Mouse (Mus musculus) cerebellum, postnatal 10 days (tissue): ENCODE measurements at regions not wholly inside any gene's neighbourhood (a gene's known extent, or its start where the extent isn't known, plus 50 kb on each side); places are given as distances from the start of the nearest gene placed in this dataset.

ENCODE experiments used
- DNase-seq, 2 experiments: peaks; one replicate each; pipeline ENCODE4 v3.0.0; 2021; ENCODE audit warnings: mixed read lengths in 2 of 2

DNA sequence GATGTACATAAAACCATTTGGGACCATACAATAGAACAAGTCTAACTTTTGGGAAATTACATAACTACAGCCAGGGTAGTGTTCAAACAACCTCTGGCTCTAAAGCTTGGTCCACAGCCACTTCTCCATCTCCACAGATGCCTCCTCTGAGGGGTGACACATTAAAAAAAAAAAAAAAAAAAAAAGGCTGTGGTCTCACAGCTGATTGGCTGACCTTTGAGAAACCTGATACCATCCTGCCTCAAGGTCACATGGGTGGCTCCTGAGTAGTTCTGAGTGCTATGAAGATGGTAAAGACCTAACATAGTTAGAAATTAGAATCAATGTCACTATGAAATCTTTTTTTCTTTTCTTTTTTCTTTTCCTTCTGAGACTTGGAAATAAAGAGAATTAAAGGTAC lies 102.4 kb downstream of the Tmem182 start:
- DNase-seq = no peak

DNA sequence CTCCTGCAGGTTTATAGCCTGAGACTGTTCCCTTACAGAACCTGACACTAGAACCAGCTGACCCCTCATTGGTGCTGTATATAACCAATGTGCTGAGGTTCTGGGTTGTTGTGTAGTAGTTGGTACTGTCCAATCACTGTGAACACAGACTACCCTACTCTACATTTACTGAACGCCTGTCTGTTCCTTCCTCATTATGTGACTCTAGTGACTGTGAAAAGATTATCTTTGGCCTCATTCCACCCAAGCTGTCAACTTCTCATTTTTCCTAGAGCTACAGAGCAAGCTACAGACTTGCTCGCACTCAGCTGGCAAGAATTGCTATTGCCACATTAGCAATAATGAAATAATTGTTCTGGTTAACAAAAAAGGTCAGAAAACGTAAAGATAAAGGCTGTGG lies 108.2 kb downstream of the Tmem182 start:
- peak; percentile 17 to 45 for DNase-seq

DNA sequence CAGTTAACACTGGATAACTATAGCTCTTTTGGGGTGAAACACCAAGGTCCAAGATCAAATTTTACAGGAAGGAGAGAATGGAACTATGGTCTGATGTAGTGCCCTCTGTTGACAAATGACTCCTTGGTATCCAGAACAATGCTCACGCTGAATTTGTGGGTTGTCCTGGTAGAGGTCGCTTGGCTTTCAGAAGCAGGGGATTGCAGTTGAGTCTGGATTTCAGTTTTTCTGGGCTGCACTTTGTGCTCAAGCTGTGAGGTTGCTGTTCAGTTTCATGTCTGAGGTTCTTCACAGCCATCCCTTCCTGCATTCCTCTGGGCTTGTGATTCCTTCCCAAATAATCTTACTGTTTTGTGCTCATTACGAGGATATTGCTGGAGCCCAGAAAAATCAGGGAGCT lies 118.9 kb downstream of the Tmem182 start:
- no peak for DNase-seq

DNA sequence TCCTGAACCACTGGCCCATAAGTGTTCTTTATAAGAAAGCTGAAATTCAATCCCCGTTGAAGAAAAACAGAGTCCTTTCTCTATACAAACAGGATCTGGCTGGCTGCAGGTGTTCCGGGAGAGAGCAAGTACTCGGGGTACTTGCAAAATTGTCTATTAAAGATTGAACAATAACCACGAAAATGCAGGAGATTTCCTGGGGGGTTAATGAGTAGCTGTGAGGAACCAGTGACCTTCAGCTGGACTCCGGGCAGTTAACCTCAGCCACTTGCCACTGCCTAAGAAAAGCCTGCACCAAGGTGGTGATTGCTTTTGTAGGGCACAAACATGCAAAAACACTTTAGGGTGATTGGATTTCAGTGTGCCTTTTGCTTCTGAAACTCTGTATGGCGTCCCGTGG lies 119.4 kb downstream of the Tmem182 start:
- DNase-seq = peak in 1 of 2 experiments; percentile 8

DNA sequence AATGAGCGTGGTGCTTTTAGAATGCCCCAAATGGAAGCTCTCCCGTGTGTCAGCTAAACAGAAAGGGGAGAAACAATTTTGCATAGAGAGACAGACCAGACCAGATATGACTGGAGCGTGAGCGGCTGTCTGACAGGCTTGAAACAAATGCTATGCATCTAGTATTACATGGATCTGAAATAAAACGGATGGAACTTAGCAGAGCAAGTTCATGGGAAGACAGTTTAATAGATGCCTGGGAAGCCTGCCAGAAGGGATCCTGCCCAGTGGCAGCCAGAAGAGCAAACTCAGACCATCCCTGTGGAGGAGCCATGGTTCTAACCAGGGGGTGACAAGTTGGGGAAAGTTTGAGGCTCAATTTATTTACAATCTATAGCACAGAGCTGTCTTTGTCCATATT lies 126.0 kb downstream of the Tmem182 start:
- peak in 1 of 2 experiments; percentile 14 for DNase-seq

DNA sequence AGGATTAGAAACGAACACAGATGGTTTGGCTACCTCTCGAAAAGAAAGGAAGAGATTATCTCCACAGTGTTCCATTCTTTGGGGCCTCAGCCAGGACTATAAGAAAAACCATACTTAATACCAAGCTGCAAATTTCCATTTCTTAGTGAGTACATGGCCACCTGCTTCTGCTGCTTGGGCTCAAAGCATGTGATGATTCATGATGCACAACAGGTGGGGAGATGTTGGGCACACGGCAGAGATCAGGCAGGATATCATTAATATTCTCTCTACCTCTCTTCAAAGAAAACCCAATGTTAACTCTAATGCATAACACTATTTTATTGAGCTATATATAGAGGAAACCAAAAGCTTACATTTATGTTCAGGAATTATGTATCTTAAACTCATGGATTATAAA lies 131.3 kb downstream of the Tmem182 start:
- DNase-seq = peak in 1 of 2 experiments; percentile 5

DNA sequence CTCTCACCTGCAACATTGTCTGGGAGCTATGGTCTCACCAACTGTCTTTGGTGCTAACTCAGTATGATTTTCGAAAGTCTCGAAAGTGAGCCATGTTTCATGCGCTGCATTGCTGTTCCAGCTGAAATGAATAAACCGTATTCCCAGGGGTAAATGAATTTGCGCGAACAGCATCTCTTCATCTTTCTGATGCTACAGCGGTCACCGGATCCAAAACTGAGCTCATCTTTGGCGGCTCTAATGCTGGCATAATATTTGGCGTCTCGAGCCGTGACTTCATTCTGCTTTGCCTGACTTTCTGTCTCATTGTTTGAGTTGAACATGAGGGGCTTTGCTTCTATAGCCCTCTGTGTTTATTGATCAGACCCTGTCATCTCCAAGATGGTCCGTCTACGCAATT lies 137.3 kb downstream of the Tmem182 start:
- DNase-seq = no peak

DNA sequence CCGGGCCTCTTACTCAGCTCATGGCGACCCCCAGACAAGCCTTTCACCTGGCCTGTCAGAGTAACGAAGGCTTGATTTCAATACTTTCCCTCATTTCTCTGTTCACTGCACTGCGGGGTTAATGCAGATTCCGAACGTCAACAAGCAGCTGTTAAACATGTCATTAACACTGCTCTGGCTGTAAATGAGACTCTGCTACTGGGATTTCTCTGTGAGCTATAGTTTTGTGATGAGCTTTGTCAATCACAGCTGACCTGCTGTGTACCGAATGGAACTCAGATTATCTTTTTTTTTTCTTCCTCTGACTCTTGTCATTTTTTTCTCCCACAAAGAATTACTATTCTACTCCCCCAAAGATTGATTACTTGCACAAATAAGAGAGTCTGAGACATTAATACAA lies 137.8 kb downstream of the Tmem182 start:
- DNase-seq = no peak

DNA sequence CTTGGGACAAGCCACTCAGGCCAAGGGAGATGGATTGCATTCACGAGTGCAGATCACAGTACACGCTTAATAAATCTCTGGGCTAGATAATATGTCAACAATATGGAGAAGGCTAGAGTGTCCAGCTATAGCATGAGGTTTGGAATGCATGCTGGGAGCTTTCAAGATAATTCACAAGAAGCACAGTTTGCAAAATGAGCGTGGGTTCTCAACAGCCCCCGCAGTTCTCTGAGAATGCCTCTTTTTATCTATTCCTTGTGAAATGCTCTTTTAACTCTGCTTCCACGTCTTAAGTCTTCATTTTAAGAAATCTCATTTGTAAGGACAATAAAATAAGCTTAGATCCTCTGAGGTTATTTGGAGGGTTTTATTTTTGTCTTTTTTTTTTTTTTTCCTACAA lies 145.2 kb downstream of the Tmem182 start:
- DNase-seq = no peak

DNA sequence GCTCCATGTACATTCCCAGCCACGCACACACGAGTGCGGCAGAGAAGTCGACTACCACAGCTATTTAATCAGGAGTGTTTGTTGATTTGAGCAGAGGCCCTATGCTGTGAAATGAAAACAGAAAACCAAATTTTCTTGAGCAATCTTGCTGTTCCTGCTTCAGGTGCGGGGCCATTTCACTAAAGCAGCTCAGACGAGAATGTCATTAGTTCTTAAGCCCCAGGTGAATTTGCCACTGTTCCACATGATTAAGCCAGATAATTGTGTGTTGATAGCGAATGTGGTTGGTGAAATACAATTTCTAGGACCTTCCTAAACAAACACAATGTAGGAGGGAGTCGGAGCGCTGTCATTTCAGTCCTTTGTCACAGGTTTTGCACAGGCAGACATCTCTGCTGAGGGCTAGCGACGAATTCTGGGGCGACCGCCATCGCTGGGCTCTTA lies 149.3 kb downstream of the Tmem182 start:
- DNase-seq = no peak

DNA sequence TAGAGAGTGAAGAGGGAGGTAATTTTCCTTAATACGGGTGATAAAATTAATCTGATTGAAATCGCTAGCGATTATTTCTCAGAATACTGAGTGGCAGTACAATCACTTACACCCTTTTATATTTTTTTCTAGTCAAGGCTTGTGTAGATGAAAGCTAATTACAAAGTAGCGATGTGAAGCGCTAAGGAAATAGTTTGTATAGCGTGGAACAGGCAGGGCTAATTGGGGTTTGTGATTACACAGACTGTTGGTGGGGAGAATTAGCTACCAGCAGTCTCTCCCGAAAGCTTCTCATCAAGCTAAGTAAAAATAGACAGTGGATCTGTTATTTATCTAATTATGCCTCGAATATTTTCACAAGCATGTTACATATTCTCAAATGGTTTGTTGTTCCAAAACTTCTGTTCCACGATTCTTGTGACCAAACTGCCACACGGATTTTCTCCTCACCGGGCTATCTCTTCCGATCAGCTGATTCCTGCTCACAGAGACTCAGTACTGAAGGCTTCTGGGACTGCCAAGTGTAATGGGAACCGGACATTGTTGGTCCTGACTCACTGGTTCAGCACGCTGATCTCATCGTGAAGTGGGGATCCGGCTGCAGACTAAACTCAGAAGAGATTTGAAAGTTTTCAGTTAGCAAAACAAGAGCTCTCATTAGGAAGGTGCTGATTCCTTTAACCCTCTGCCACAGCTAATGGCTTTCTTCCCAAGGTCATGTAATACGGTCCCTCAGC lies 162.5 kb downstream of the Tmem182 start:
- no peak for DNase-seq

DNA sequence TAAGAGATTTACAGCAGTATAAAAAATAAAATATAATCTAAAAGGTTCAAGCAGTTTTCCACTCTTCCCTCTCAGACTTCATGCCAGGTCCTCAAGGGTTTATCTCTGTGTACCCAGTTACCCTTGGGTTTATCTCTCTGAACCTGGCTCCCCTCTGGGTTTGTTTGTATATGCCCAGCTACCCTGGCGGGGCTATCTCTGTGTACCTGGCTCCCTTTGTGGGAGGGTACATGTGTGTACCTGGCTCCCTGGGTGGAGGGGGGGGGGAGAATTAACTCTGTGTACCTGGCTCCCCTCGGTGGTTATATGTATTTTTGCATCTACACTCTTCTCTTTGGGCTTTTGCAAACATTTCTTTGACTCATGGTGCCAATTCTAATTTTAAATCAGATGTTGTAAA lies 178.4 kb downstream of the Tmem182 start:
- DNase-seq = no peak

DNA sequence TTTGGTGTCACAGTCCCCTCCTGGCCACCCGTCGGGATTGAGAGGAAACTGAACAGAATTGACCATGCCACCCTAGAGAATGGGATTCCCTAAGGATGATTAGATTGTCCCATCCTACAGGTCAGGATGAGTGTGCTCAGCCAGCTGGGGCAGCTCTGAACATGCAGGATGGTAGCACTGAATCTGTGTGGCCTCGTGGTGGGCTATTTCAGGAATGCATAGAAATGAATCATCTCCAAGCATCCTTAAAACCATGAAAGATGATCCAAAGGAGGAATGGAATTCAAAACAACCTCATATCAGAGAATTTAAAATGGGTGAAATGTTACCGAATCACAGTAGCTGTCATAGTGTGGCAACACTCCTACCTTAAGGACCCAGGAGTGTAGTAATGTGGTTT lies 187.9 kb downstream of the Tmem182 start:
- no peak for DNase-seq

DNA sequence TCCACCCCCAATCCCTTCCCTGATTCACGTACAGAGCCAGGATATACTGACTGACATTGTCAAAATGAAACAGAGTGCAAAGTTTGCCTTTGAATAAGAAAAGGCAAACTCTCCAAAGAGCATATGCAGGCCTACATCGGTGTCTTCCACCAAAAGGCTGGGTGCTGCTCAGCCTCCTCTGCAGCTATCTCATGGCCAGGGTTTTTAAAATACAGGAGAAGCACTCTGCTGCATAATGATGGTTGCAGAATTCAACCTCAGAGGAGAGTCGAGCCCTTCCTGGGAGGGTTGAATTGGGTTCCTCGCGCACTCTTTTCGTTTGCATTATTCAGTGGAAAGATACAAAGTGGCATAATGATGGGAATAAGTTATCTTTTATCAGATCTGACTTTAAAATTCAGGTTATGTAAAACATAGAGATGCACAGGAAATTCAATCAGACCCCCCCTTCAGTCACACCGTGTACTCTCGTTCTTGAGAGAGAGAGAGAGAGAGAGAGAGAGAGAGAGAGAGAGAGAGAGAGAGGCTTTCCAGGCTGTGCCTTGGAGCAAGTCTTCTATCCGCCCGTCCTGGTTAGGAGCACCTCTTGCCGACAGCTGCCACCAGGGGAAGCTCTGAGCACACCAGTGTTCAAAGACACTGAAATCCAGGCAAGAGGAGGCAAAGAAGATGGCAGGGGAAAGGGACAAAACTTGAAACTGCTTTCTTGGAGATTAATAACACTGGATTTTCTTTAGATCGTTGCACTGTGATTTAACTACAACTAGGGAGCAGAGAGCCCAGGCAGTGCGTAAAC lies 196.0 kb downstream of the Tmem182 start:
- DNase-seq = peak; percentile 81 to 82

DNA sequence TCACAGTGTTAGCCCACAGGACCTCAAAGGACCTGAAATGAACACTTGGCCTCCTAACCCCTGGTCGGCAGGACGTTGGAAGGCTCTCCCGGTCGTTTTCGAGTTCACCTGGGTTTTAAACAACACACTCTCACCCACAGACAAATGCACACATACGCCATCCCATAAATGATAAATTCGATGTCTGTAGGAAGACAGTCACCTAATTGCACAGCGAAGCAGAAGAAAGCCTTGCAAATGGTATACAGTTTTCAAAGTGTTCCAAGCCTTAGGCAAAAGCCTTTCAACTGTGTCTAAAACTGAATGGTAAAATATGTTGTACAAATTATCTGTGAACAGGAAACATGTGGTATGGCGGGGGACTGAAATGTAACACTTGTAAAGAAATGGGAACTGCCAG lies 196.6 kb downstream of the Tmem182 start:
- DNase-seq = no peak

DNA sequence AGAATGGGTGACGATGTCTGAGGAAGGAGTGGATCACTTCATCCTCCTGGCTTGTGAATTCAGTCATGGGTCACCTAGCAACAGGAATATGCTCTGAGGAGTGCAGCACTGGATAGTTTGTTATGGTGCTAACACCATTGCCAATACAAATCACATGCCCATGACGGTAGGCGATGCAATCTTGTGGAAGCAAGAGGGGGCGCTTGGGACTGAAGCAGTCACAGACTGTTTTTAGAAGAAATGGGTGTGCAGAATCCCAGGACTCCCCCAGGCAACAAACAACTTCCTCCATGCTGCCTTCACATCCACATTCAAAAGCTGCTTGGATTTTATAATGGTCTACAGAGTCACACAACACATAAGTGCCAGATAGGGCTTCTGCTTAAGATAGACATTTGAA lies 221.5 kb downstream of the Tmem182 start:
- DNase-seq = peak; percentile 38 to 39

DNA sequence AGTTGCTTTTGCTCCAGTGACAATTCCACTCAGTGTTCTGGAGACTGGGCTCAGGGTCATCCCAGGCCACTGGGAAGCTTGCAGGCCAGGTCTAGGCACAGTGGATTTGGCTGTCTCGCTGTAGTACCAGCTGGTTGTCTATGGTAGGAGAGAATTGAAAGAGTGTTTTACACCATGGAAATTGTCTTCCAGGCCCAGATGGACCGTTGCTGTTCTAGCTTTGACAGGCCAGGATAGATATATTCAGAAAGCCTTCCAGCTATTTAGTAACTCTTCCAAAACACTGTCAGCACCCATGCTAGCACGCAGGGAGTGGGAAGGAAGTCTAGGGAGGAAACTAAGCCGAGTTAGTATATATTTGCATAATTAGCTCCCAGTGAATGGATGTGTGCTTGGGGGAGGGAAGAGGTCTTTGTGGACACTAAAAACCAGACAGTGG lies 222.2 kb downstream of the Tmem182 start:
- DNase-seq = peak; percentile 82 to 90

DNA sequence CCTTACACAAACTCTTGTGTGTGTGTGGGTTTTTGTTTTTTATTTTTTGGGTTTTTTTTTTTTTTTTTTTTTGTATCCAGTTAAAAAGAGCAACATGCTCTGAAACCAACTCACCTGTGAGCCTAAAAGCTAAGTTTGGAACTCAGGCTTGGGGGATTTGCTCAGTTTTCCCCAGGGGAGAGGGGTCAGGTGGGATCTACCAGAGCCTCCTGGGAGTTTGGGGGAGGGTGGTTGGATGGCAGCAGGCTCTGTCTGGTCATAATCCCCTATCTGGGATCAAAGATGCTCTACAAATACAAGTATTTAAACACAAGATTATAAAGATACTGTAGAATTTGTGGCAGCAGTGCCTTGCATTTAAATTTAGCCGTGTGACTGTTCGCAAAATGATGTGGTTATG lies 222.6 kb downstream of the Tmem182 start:
- peak; percentile 60 for DNase-seq

DNA sequence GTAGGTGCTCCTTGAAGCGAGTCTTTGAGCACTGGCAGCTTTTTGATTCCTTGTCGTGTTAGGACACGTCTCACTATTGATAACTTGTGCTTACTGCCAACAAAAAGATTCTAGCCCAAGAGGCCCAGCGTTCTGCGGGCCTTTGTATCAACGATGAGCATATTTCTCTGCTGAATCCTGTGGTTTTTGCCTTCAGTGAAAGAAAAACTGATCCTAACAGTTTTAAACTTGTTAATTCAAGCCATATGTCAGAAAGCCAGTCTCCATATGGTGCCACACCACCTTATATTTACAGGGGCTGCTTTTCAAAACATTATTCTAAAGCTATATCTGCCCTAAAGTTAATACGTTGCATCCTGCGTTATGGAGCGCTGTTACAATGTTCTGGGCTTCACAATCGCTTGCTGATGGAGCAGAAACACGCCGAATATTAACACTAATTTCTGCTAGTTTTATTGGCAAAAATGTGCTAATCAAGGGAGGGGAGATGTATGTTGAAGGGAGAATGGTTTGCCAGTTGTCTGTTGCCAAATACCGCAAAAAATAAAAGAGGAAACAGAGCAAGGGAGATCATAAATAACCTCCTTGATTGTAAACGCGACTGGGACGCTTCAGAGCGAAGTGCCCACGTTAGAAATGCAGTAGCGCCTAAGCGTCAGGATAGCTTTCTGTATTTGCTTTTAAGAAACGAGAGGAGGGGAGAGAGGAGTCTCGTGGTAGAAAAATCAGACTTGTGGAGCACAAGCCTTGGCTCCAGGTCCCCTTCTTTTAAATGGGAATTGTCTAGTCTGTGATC lies 229.9 kb downstream of the Tmem182 start:
- no peak for DNase-seq

DNA sequence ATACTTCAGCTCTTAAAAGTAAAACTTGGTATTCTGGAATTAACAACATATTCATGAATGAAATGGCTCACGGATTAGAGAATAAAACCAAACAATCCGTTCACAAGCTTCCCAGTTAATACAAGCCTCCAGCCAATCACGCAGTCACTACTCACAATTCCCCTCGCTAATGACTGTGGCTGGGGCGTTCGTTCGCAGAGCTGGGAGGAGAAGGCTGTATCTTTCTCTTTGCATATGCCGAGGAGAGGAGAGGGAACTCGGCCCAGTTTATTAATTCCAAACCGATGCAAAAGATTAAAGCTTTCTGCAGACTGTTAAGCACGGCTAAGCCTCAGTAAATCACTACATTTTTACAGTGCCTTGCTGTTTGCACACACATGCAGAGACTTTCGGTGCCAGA lies 231.5 kb downstream of the Tmem182 start:
- peak in 1 of 2 experiments; percentile 32 for DNase-seq

DNA sequence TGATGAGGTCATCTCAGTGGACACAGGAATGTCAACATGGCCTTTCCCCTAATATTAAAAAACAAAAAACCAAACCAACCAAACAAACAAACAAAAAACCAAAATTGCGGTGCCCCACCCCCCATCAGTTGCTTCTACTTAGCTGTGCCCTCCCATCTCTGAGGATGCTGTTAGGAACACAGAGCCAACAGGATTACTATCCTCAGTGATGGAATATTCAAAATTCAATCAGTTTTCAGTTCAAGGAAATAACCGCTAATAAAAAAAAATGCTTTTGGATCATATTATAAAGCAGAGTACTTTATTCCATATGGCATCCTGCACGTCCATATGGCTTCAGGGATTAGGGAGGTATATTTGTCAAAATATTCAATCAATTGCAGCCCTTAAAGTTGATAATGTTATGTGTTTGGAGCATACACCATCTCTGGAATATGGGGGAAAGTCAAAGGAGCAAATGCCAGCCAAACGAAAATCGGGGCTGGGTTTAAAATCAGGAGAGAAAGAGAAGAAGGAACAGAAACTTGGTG lies 249.1 kb downstream of the Tmem182 start:
- no peak for DNase-seq

DNA sequence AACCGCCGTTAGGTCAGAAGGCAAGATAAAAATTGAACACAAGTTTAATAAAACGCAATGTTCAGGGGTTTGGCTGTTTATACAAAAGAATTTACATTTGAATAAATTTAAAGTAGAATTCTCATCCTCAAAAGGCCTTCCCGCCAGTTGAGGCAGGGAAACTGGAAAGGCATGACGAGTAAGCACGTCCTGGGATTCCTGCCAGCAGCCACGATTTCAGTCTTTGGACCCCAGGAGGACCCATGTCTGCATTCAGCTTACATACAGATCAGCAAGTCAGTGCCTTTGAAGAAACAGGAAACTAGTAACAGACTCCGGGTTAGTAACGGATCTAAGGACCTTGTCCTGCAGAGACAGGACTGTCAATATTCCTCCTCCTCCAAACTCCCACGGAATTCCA lies 250.4 kb downstream of the Tmem182 start:
- peak in 1 of 2 experiments; percentile 21 for DNase-seq

DNA sequence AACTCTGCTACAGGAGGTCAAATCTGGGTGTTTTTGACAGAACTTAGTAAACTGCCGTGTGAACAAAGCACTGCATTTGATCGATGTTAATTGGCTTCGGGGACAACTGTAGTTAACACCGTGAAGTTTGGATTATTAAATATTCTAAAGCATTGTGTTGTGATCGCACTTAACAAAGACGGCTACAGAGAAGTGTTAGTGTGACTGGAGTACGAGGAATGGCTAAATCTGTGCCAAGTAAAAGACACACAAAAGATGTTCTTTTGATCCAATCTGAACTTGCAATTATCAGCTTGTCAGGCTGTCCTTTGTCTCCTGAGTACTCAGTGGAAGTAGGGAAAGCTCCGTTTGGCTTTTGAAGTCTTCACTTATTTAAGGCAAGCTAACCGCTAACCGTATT lies 259.7 kb downstream of the Tmem182 start:
- no peak for DNase-seq
